Mouse (Mus musculus): ENCODE measurements around the gene Gm266.

GRCm38 (mm10) chr12:111489261-111489865 is 3.7 kb upstream of the Gm266 start:
- no peak for TF ChIP-seq CTCF (IDR thresholded peaks at IDR 0.05; ENCODE audit: low read depth)
- TF ChIP-seq EP300 (IDR thresholded peaks at IDR 0.05; ENCODE audit: low read depth), result no peak

Data from heart, postnatal 0 days (tissue).